17 mouse cellular contexts compared by ENCODE assay signal in genomic region chr1:144061283-144061682, GRCm38 (mm10).
"Had no signal": no experiment of that assay in that cellular context is flagged by ENCODE, and none has a peak within 500 bp of the region (broad histone marks: within the 10 kb centered on the region; RNA-seq: fewer than 3 reads in every experiment).

No protein-coding gene starts in this region.

- DNase-seq: kidney, adult 18-20 months; kidney, postnatal 10 days; kidney, postnatal 4 days; left cerebral cortex, postnatal 4 days; retina, postnatal 1 day; right cerebral cortex, postnatal 14 days; thymus, adult 18-20 months; thymus, postnatal 14 days had no signal

- H3K9ac ChIP-seq: intestine, embryonic 15.5 days; limb, embryonic 13.5 days; liver, embryonic 14.5 days; midbrain, embryonic 15.5 days; neural tube, embryonic 12.5 days had no signal

- H3K4me3 ChIP-seq: intestine, embryonic 15.5 days; layer of hippocampus, adult 2 months; limb, embryonic 13.5 days; megakaryocyte, embryonic 14.5 days; midbrain, embryonic 15.5 days; neural tube, embryonic 12.5 days had no signal

- H3K27me3 ChIP-seq: intestine, embryonic 15.5 days; limb, embryonic 13.5 days; megakaryocyte, embryonic 14.5 days; midbrain, embryonic 15.5 days; neural tube, embryonic 12.5 days had no signal

- H3K4me1 ChIP-seq: intestine, embryonic 15.5 days; limb, embryonic 13.5 days; megakaryocyte, embryonic 14.5 days; midbrain, embryonic 15.5 days; neural tube, embryonic 12.5 days had no signal

- H3K4me2 ChIP-seq: intestine, embryonic 15.5 days; limb, embryonic 13.5 days; midbrain, embryonic 11.5 days; midbrain, embryonic 15.5 days; neural tube, embryonic 12.5 days had no signal

- H3K27ac ChIP-seq: layer of hippocampus, adult 2 months; limb, embryonic 13.5 days; liver, embryonic 14.5 days; macrophage; midbrain, embryonic 15.5 days; neural tube, embryonic 12.5 days had no signal

- H3K9me3 ChIP-seq: intestine, embryonic 15.5 days; limb, embryonic 13.5 days; megakaryocyte, embryonic 14.5 days; midbrain, embryonic 15.5 days; neural tube, embryonic 12.5 days had no signal

- H3K36me3 ChIP-seq: intestine, embryonic 15.5 days; limb, embryonic 13.5 days; midbrain, embryonic 15.5 days; neural tube, embryonic 12.5 days had no signal

- ATAC-seq: intestine, embryonic 15.5 days; midbrain, embryonic 15.5 days had no signal
